Mouse (Mus musculus) lung, postnatal 36 days (tissue): ENCODE measurements at regions not wholly inside any gene's neighbourhood (a gene's known extent, or its start where the extent isn't known, plus 50 kb on each side); places are given as distances from the start of the nearest gene placed in this dataset.
"Not testable (repeated sequence)": the region's sequence is repeated elsewhere in the genome, so short reads cannot be mapped to it uniquely, and the experiment has no call there.

Experiments used
- DNase-seq: peaks from one replicate; pipeline ENCODE4 v3.0.0; 2022; ENCODE audit warnings: mixed read lengths

GRCm38 (mm10) chr16:77827322-77828117 lies 225.6 kb upstream of the Gm11146 start:
- DNase-seq = peak; percentile 52

GRCm38 (mm10) chr16:77799709-77800108 lies 197.8 kb upstream of the Gm11146 start:
- no peak for DNase-seq

- DNase-seq = no peak
Measured at GRCm38 (mm10) chr16:77796926-77797325, 195.0 kb upstream of the Gm11146 start.

GRCm38 (mm10) chr16:77789652-77790051 lies 187.8 kb upstream of the Gm11146 start:
- no peak for DNase-seq

GRCm38 (mm10) chr16:77789206-77789605 lies 187.3 kb upstream of the Gm11146 start:
- DNase-seq = no peak

- DNase-seq = no peak
Measured at GRCm38 (mm10) chr16:77788781-77789150, 186.9 kb upstream of the Gm11146 start.

- DNase-seq = no peak
Measured at GRCm38 (mm10) chr16:77788041-77788780, 186.3 kb upstream of the Gm11146 start.

GRCm38 (mm10) chr16:77787025-77787424 lies 185.1 kb upstream of the Gm11146 start:
- no peak for DNase-seq

- no peak for DNase-seq
Measured at GRCm38 (mm10) chr16:77779019-77779418, 177.1 kb upstream of the Gm11146 start.

- DNase-seq = no peak
Measured at GRCm38 (mm10) chr16:77772075-77772474, 170.2 kb upstream of the Gm11146 start.

GRCm38 (mm10) chr16:77760926-77761347 lies 159.0 kb upstream of the Gm11146 start:
- no peak for DNase-seq

- no peak for DNase-seq
Measured at GRCm38 (mm10) chr16:77760479-77760878, 158.6 kb upstream of the Gm11146 start.

- no peak for DNase-seq
Measured at GRCm38 (mm10) chr16:77759997-77760396, 158.1 kb upstream of the Gm11146 start.

GRCm38 (mm10) chr16:77754882-77755281 lies 153.0 kb upstream of the Gm11146 start:
- DNase-seq = peak; percentile 37

GRCm38 (mm10) chr16:77749474-77749873 lies 147.6 kb upstream of the Gm11146 start:
- peak; percentile 73 for DNase-seq

- no peak for DNase-seq
Measured at GRCm38 (mm10) chr16:77743838-77744237, 141.9 kb upstream of the Gm11146 start.

GRCm38 (mm10) chr16:77738821-77739220 lies 136.9 kb upstream of the Gm11146 start:
- peak; percentile 10 for DNase-seq

- no peak for DNase-seq
Measured at GRCm38 (mm10) chr16:77719377-77719776, 117.5 kb upstream of the Gm11146 start.

- DNase-seq = not testable (repeated sequence)
Measured at GRCm38 (mm10) chr16:77717766-77718165, 115.9 kb upstream of the Gm11146 start.

- peak; percentile 42 for DNase-seq
Measured at GRCm38 (mm10) chr16:77704726-77705125, 102.8 kb upstream of the Gm11146 start.

- DNase-seq = no peak
Measured at GRCm38 (mm10) chr16:77695443-77695842, 93.5 kb upstream of the Gm11146 start.

GRCm38 (mm10) chr16:77687056-77687839 lies 85.4 kb upstream of the Gm11146 start:
- DNase-seq = no peak

GRCm38 (mm10) chr16:77685651-77686190 lies 83.8 kb upstream of the Gm11146 start:
- peak; percentile 14 for DNase-seq
